Mouse (Mus musculus): ENCODE measurements around the gene Cyth3.
A peak's percentile ranks its signal among the peaks of the same experiment; 100 is the strongest.

Cyth3 gene

GRCm38 (mm10) chr5:143706030-143706821 lies 84.0 kb downstream of the Cyth3 start:
- no peak for DNase-seq (ENCODE audit: low read depth)

GRCm38 (mm10) chr5:143706822-143707200 lies 84.6 kb downstream of the Cyth3 start:
- DNase-seq (ENCODE audit: low read depth) = no peak

GRCm38 (mm10) chr5:143711326-143711725 lies 89.1 kb downstream of the Cyth3 start:
- DNase-seq (ENCODE audit: low read depth) = peak; percentile 64

- no peak for DNase-seq (ENCODE audit: low read depth)
These were observed 90.0 kb downstream of the Cyth3 start for GRCm38 (mm10) chr5:143712011-143712800.

GRCm38 (mm10) chr5:143721962-143722361 lies 99.7 kb downstream of the Cyth3 start:
- DNase-seq (ENCODE audit: low read depth) = no peak

- DNase-seq (ENCODE audit: low read depth) = peak; percentile 72
These were observed 108.7 kb downstream of the Cyth3 start for GRCm38 (mm10) chr5:143730915-143731314.

- peak; percentile 63 for DNase-seq (ENCODE audit: low read depth)
These were observed 109.4 kb downstream of the Cyth3 start for GRCm38 (mm10) chr5:143731483-143732112.

GRCm38 (mm10) chr5:143732180-143732891 lies 110.1 kb downstream of the Cyth3 start, which contains the start of gene Usp42:
Usp42 (minus strand) TSS chr5:143732280.
- DNase-seq (ENCODE audit: low read depth) = peak; percentile 96

GRCm38 (mm10) chr5:143749630-143750208 lies 127.5 kb downstream of the Cyth3 start:
- DNase-seq (ENCODE audit: low read depth) = no peak

- DNase-seq (ENCODE audit: low read depth) = no peak
These were observed 133.4 kb downstream of the Cyth3 start for GRCm38 (mm10) chr5:143755529-143756141.

GRCm38 (mm10) chr5:143757755-143758443 lies 135.7 kb downstream of the Cyth3 start:
- DNase-seq (ENCODE audit: low read depth) = peak; percentile 74

- DNase-seq (ENCODE audit: low read depth) = no peak
These were observed 137.3 kb downstream of the Cyth3 start for GRCm38 (mm10) chr5:143759554-143759953.

Measured in induced T-regulatory cell, adult 2 months (primary cell).